Mouse (Mus musculus): ENCODE data around the gene Fgf6. TPM values are rescaled to one million over a fixed set of nuclear protein-coding genes. Genes with fewer than 3 reads are reported as not detected.

Fgf6 gene
- polyA plus RNA-seq (2016; fragmentation: Nextera tagmentation; extraction: Ambion mirVana) = 0.06 and 0.13 TPM in 2 replicates

- 60% methylated on average over 26 of the region's 26 CpGs for whole genome bisulfite sequencing
- H3K4me2 ChIP-seq = peak within 1 kb of the TSS; percentile 19; the same call in 1 of the 2 replicates
- peaks cover 20% of the 10 kb centered on the region for H3K4me1 ChIP-seq (replicated peaks)
- H3K9me3 ChIP-seq (replicated peaks) = no peaks in the 10 kb centered on the region
- no peak within 1 kb of the TSS for H3K9ac ChIP-seq
- H3K27me3 ChIP-seq (replicated peaks) = 0 out of 2 replicates have a peak, but pooled peaks cover 1% of the 10 kb centered on the region
- no peaks in the 10 kb centered on the region for H3K36me3 ChIP-seq
- H3K27ac ChIP-seq (ENCODE audit: poor library complexity, severe bottlenecking) = no peak within 1 kb of the TSS
- H3K4me3 ChIP-seq = no peak within 1 kb of the TSS
- no peak for ATAC-seq (ENCODE audit: insufficient number of reproducible peaks, low FRiP score)
Observed at GRCm38 (mm10) chr6:127014906-127015770, at the start of gene Fgf6. Gene Fgf6, plus strand, starts transcription at chr6:127015586.

GRCm38 (mm10) chr6:126966241-126967026, 49.0 kb upstream of the Fgf6 start:
- WGBS = 47% methylated on average over 14 of the region's 14 CpGs
- H3K9me3 ChIP-seq (replicated peaks) = no peaks in the 10 kb centered on the region
- no peaks in the 10 kb centered on the region for H3K27me3 ChIP-seq (replicated peaks)
- 0 out of 2 replicates have a peak overlapping the region, but pooled peaks have one; percentile 1 for H3K9ac ChIP-seq
- H3K36me3 ChIP-seq = peaks cover 10% of the 10 kb centered on the region
- H3K27ac ChIP-seq (ENCODE audit: poor library complexity, severe bottlenecking) = peak overlapping the region; percentile 76
- no peak for ATAC-seq (ENCODE audit: insufficient number of reproducible peaks, low FRiP score)
- peak overlapping the region; percentile 24; the same call in 1 of the 2 replicates for H3K4me2 ChIP-seq
- H3K4me1 ChIP-seq (replicated peaks) = peaks cover 37% of the 10 kb centered on the region
- H3K4me3 ChIP-seq = no peak overlapping the region

DNA sequence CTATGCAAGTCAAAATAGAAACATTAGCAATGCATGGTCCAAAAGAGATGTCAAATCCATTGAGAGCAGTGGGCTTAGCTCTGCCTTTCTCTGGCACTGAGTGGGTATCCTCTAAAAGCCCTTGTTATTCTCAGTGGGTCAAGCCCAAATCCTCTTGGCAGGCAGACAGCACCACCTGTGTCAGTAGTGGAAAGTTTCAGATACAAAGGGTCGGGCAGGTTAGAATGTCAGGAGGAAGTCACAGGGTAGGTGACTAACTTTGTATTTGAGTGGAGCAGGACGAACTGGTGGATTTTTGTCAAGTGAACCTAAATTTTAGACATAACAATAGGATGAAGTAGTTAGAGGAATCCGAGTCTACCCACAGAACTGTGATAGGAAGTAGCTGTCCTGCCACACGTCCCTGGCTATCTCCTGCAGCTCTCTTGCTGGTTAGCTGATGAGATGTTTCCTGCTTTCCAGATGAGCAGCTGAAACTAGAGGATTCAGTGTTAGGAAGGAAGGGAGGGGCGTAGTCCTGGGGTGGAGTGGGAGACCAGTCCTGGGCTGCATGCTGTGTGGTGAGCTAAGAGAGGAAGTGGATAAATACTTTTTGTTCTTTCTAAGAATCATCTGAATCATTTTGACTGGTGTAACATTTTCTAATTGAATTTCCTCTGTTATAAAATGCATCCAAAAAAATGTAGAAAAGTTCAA, 33.7 kb upstream of the Fgf6 start:
- Histone ChIP-seq H3K9ac (no peak overlapping the region), H3K9me3 (replicated peaks) (no peaks in the 10 kb centered on the region), H3K4me3 (no peak overlapping the region), H3K4me1 (replicated peaks) (peaks cover 11% of the 10 kb centered on the region; the same call in 1 of the 2 replicates), H3K27ac (ENCODE audit: poor library complexity, severe bottlenecking) (no peak overlapping the region), H3K36me3 (peaks cover 10% of the 10 kb centered on the region; the same call in 1 of the 2 replicates), H3K4me2 (no peak overlapping the region), H3K27me3 (replicated peaks) (no peaks in the 10 kb centered on the region)
- WGBS = 29% methylated on average over 5 of the region's 5 CpGs
- ATAC-seq (ENCODE audit: insufficient number of reproducible peaks, low FRiP score) = 0 out of 2 replicates have a peak, but pooled peaks have one; percentile 48

- no peaks in the 10 kb centered on the region for H3K27me3 ChIP-seq (replicated peaks)
- H3K36me3 ChIP-seq = no peaks in the 10 kb centered on the region
- H3K4me3 ChIP-seq = no peak overlapping the region
- H3K4me2 ChIP-seq = no peak overlapping the region
- H3K9ac ChIP-seq = no peak overlapping the region
- H3K9me3 ChIP-seq (replicated peaks) = no peaks in the 10 kb centered on the region
- ATAC-seq (ENCODE audit: insufficient number of reproducible peaks, low FRiP score) = no peak
- no peaks in the 10 kb centered on the region for H3K4me1 ChIP-seq (replicated peaks)
- H3K27ac ChIP-seq (ENCODE audit: poor library complexity, severe bottlenecking) = no peak overlapping the region
- 55% methylated on average over 2 of the region's 2 CpGs for WGBS
Observed at GRCm38 (mm10) chr6:126993676-126994075, 21.7 kb upstream of the Fgf6 start.

- ATAC-seq (ENCODE audit: insufficient number of reproducible peaks, low FRiP score) = no peak
- no peak overlapping the region for H3K4me3 ChIP-seq
- H3K36me3 ChIP-seq = no peaks in the 10 kb centered on the region
- H3K4me2 ChIP-seq = no peak overlapping the region
- no peak overlapping the region for H3K27ac ChIP-seq (ENCODE audit: poor library complexity, severe bottlenecking)
- 37% methylated on average over 3 of the region's 3 CpGs for WGBS
- H3K9ac ChIP-seq = no peak overlapping the region
- H3K27me3 ChIP-seq (replicated peaks) = no peaks in the 10 kb centered on the region
- no peaks in the 10 kb centered on the region for H3K4me1 ChIP-seq (replicated peaks)
- H3K9me3 ChIP-seq (replicated peaks) = no peaks in the 10 kb centered on the region
Observed at GRCm38 (mm10) chr6:126995494-126995893, 19.9 kb upstream of the Fgf6 start.

GRCm38 (mm10) chr6:126996399-126996798, 19.0 kb upstream of the Fgf6 start:
- Histone ChIP-seq H3K4me3 (no peak overlapping the region), H3K9me3 (replicated peaks) (no peaks in the 10 kb centered on the region), H3K36me3 (no peaks in the 10 kb centered on the region), H3K27ac (ENCODE audit: poor library complexity, severe bottlenecking) (no peak overlapping the region), H3K9ac (no peak overlapping the region), H3K4me2 (no peak overlapping the region), H3K4me1 (replicated peaks) (no peaks in the 10 kb centered on the region), H3K27me3 (replicated peaks) (no peaks in the 10 kb centered on the region)
- no peak; the same call in 1 of the 2 replicates for ATAC-seq (ENCODE audit: insufficient number of reproducible peaks, low FRiP score)
- WGBS = 55% methylated on average over 5 of the region's 5 CpGs

GRCm38 (mm10) chr6:127005646-127006045, 9.7 kb upstream of the Fgf6 start:
- Histone ChIP-seq H3K27me3 (replicated peaks) (no peaks in the 10 kb centered on the region), H3K9me3 (replicated peaks) (no peaks in the 10 kb centered on the region), H3K9ac (no peak overlapping the region), H3K27ac (ENCODE audit: poor library complexity, severe bottlenecking) (no peak overlapping the region), H3K4me1 (replicated peaks) (no peaks in the 10 kb centered on the region), H3K36me3 (no peaks in the 10 kb centered on the region), H3K4me2 (no peak overlapping the region), H3K4me3 (no peak overlapping the region)
- WGBS = 82% methylated on average over 3 of the region's 3 CpGs
- no peak for ATAC-seq (ENCODE audit: insufficient number of reproducible peaks, low FRiP score)

DNA sequence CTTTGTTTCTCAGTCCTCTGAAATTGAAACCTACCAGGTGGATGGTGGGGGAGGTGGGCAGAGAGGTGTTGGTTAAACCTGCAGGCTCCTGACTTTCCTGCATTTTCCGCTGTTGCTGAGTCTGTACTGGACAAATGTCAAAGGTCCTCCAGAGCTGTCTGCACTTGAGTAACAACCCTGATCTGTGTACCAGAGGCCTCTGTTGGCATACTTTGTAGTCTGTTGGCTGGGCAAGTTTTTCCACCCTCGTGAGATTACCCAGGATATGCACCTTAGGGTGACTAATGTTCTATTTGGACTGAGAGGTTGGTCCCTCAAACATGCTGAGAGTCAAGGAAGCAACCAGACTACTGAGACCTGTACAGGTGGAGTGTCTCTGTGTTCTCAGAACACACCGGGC, 8.8 kb upstream of the Fgf6 start:
- Histone ChIP-seq H3K4me1 (replicated peaks) (no peaks in the 10 kb centered on the region), H3K27me3 (replicated peaks) (no peaks in the 10 kb centered on the region), H3K27ac (ENCODE audit: poor library complexity, severe bottlenecking) (no peak overlapping the region), H3K9ac (no peak overlapping the region), H3K4me2 (no peak overlapping the region), H3K4me3 (no peak overlapping the region), H3K9me3 (replicated peaks) (no peaks in the 10 kb centered on the region), H3K36me3 (no peaks in the 10 kb centered on the region)
- 66% methylated on average over 3 of the region's 3 CpGs for WGBS
- ATAC-seq (ENCODE audit: insufficient number of reproducible peaks, low FRiP score) = no peak

- Histone ChIP-seq H3K36me3 (no peaks in the 10 kb centered on the region), H3K4me1 (replicated peaks) (peaks cover 3% of the 10 kb centered on the region), H3K4me3 (no peak overlapping the region), H3K4me2 (no peak overlapping the region), H3K27me3 (replicated peaks) (no peaks in the 10 kb centered on the region), H3K9ac (no peak overlapping the region), H3K9me3 (replicated peaks) (no peaks in the 10 kb centered on the region), H3K27ac (ENCODE audit: poor library complexity, severe bottlenecking) (no peak overlapping the region)
- no peak for ATAC-seq (ENCODE audit: insufficient number of reproducible peaks, low FRiP score)
- 86% methylated on average over 13 of the region's 13 CpGs for WGBS
Observed at GRCm38 (mm10) chr6:127010021-127010420, 5.4 kb upstream of the Fgf6 start.

DNA sequence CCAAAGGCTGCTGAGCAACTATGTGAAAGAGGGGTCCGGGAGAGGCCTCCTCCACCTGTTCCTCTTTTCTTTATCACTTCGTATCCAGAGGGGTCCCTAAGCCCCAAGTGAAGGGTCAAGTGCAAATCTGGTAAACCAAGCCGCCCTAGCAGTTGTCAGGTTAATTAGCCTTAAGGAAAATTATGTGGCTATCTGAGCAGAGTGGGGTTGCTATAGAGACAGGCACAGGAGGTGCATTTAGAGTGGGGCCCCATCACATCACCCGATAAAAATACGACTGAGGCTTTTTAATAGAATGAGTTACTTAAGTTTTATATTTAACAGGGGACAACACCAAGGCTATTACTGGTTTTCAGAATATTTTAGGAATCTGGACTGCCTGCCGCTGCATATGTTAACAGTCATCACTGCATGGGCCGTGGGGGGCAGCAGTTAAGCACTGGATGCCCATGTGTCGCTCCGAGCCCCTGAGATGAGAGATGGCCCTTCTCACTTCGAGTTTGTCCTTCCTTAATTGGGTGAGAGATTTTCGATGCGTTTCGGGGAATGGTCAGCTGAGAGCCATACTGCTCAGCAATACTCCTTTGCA, 3.3 kb upstream of the Fgf6 start:
- Histone ChIP-seq H3K9me3 (replicated peaks) (no peaks in the 10 kb centered on the region), H3K4me3 (no peak overlapping the region), H3K9ac (no peak overlapping the region), H3K4me1 (replicated peaks) (peaks cover 7% of the 10 kb centered on the region), H3K36me3 (no peaks in the 10 kb centered on the region), H3K27ac (ENCODE audit: poor library complexity, severe bottlenecking) (no peak overlapping the region), H3K4me2 (no peak overlapping the region), H3K27me3 (replicated peaks) (no peaks in the 10 kb centered on the region)
- WGBS = 78% methylated on average over 13 of the region's 13 CpGs
- ATAC-seq (ENCODE audit: insufficient number of reproducible peaks, low FRiP score) = no peak

Measured in heart, embryonic 12.5 days (tissue).